Mouse (Mus musculus): ENCODE measurements at regions not wholly inside any gene's neighbourhood (a gene's known extent, or its start where the extent isn't known, plus 50 kb on each side); places are given as distances from the start of the nearest gene placed in this dataset.

- no peak for DNase-seq
Observed at GRCm38 (mm10) chr12:26885831-26886634, 417.0 kb downstream of the Cmpk2 start.

- no peak for DNase-seq
Observed at GRCm38 (mm10) chr12:26885083-26885482, 416.1 kb downstream of the Cmpk2 start.

GRCm38 (mm10) chr12:26884156-26884555 is 415.2 kb downstream of the Cmpk2 start:
- DNase-seq = no peak

- DNase-seq = no peak
Observed at GRCm38 (mm10) chr12:26877691-26878121, 408.7 kb downstream of the Cmpk2 start.

GRCm38 (mm10) chr12:26877284-26877683 is 408.3 kb downstream of the Cmpk2 start:
- DNase-seq = no peak

GRCm38 (mm10) chr12:26872466-26872865 is 403.5 kb downstream of the Cmpk2 start:
- DNase-seq = no peak

GRCm38 (mm10) chr12:26867731-26868130 is 398.7 kb downstream of the Cmpk2 start:
- no peak for DNase-seq

- no peak for DNase-seq
Observed at GRCm38 (mm10) chr12:26855091-26855516, 386.1 kb downstream of the Cmpk2 start.

- DNase-seq = no peak
Observed at GRCm38 (mm10) chr12:26844917-26845316, 375.9 kb downstream of the Cmpk2 start.

- DNase-seq = no peak
Observed at GRCm38 (mm10) chr12:26842696-26843095, 373.7 kb downstream of the Cmpk2 start.

GRCm38 (mm10) chr12:26821257-26821968 is 352.4 kb downstream of the Cmpk2 start:
- DNase-seq = no peak

- no peak for DNase-seq
Observed at GRCm38 (mm10) chr12:26817866-26818265, 348.9 kb downstream of the Cmpk2 start.

GRCm38 (mm10) chr12:26815771-26816170 is 346.8 kb downstream of the Cmpk2 start:
- no peak for DNase-seq

- no peak for DNase-seq
Observed at GRCm38 (mm10) chr12:26810565-26811177, 341.7 kb downstream of the Cmpk2 start.

GRCm38 (mm10) chr12:26809670-26810069 is 340.7 kb downstream of the Cmpk2 start:
- DNase-seq = no peak

GRCm38 (mm10) chr12:26802542-26802941 is 333.5 kb downstream of the Cmpk2 start:
- DNase-seq = no peak

GRCm38 (mm10) chr12:26799310-26799709 is 330.3 kb downstream of the Cmpk2 start:
- DNase-seq = no peak

- DNase-seq = no peak
Observed at GRCm38 (mm10) chr12:26796367-26796766, 327.4 kb downstream of the Cmpk2 start.

GRCm38 (mm10) chr12:26789336-26789846 is 320.4 kb downstream of the Cmpk2 start:
- DNase-seq = no peak

- DNase-seq = no peak
Observed at GRCm38 (mm10) chr12:26785550-26785949, 316.5 kb downstream of the Cmpk2 start.

GRCm38 (mm10) chr12:26784426-26784825 is 315.4 kb downstream of the Cmpk2 start:
- no peak for DNase-seq

GRCm38 (mm10) chr12:26783800-26784199 is 314.8 kb downstream of the Cmpk2 start:
- no peak for DNase-seq

- DNase-seq = no peak
Observed at GRCm38 (mm10) chr12:26781537-26781936, 312.5 kb downstream of the Cmpk2 start.
